Mouse (Mus musculus) heart, adult 2 months (tissue): ENCODE measurements at regions not wholly inside any gene's neighbourhood (a gene's known extent, or its start where the extent isn't known, plus 50 kb on each side); places are given as distances from the start of the nearest gene placed in this dataset.
A peak's percentile ranks its signal among the peaks of the same experiment; 100 is the strongest.

Source experiments
- DNase-seq, 2 experiments: peaks; one replicate each; pipeline ENCODE4 v3.0.0; 2021
- H3K27ac ChIP-seq: fragments of 200-600 bp; 2 replicates; pipeline ENCODE4 v1.8.1; 2022
- H3K27me3 ChIP-seq: fragments of 200-500 bp; 2 replicates; pipeline ENCODE4 v1.6.1; 2012; ENCODE audit warnings: mild to moderate bottlenecking, low read length, inconsistent platforms, mixed read lengths; ENCODE audit not compliant: control insufficient read depth, insufficient read depth
- H3K36me3 ChIP-seq: fragments of 200-500 bp; 2 replicates; pipeline ENCODE4 v1.6.1; 2012; ENCODE audit warnings: low read length, inconsistent platforms; ENCODE audit not compliant: control insufficient read depth, insufficient read depth
- H3K4me1 ChIP-seq: fragments of 200-500 bp; 2 replicates; pipeline ENCODE4 v1.6.1; 2011; ENCODE audit warnings: low read length; ENCODE audit not compliant: control insufficient read depth, insufficient read depth
- H3K4me3 ChIP-seq: fragments of 200-600 bp; 2 replicates; pipeline ENCODE4 v1.8.1; 2022
- H3K79me2 ChIP-seq: fragments of 200-500 bp; replicated peaks from 2 replicates; pipeline ENCODE4 v1.6.1; 2012; ENCODE audit warnings: mild to moderate bottlenecking, inconsistent platforms, low read length, moderate library complexity, mixed read lengths; ENCODE audit not compliant: control insufficient read depth, insufficient read depth
- H3K9ac ChIP-seq: fragments of 200-500 bp; 2 replicates; pipeline ENCODE4 v1.6.1; 2012; ENCODE audit warnings: low read depth, mild to moderate bottlenecking, control low read depth, inconsistent platforms, low read length, mixed read lengths
- CTCF ChIP-seq: fragments of 200-600 bp; IDR thresholded peaks from 2 replicates; pipeline ENCODE4 v1.8.1; 2022; ENCODE audit warnings: antibody characterized with exemption, mild to moderate bottlenecking, moderate library complexity
- EP300 ChIP-seq: fragments of 200-500 bp; IDR thresholded peaks from 2 replicates; pipeline ENCODE4 v1.6.1; 2011; ENCODE audit warnings: low read depth, low read length, control low read depth; ENCODE audit not compliant: insufficient read depth
- POLR2A ChIP-seq: fragments of 200-500 bp; IDR thresholded peaks from 2 replicates; pipeline ENCODE4 v1.6.1; 2011; ENCODE audit warnings: mild to moderate bottlenecking, low read depth, low read length, control low read depth; ENCODE audit not compliant: insufficient read depth
- WGBS: fragments of 180-500 bp; shearing (Covaris S2); methylation state at CpG from one replicate; pipeline ENCODE4 v1.1.7; 2018; 5-methylcytosine and 5-hydroxymethylcytosine counted together
- intact Hi-C: fragments of 180-260 bp; cut with DNase I; formaldehyde crosslinking; loops from one replicate; pipeline ENCODE4 v1.15.1; 2025

DNA sequence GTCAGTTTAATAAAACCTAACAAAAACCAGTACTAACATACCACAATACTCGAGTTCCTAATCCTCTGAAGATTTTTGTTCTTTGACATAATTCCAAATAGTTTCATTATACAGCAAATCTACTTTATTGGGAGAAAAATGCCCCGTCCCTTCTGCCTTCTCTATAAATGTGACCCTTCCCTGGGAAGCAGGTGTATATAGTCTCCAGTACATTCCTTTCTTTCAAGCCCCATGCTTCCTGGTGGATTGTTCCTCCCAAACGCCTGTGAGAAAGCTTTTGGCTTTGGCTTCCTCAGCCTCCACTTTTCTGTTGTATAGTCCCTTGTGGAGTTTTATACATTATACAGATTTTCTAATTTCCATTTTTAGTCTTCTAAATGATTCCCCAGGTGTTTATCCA lies 1001.8 kb upstream of the Tenm3 start:
- 57% methylated on average over 3 of the region's 3 CpGs for WGBS
- Histone ChIP-seq H3K9ac (no peak overlapping the region), H3K4me3 (no peak overlapping the region), H3K36me3 (no peaks in the 10 kb centered on the region), H3K79me2 (no peaks in the 10 kb centered on the region), H3K27ac (no peak overlapping the region), H3K27me3 (no peaks in the 10 kb centered on the region), H3K4me1 (no peaks in the 10 kb centered on the region)
- no peak for DNase-seq
- no peak for TF ChIP-seq EP300
- no peak for TF ChIP-seq POLR2A
- TF ChIP-seq CTCF, result no peak
- intact Hi-C loops, result no loop called here

DNA sequence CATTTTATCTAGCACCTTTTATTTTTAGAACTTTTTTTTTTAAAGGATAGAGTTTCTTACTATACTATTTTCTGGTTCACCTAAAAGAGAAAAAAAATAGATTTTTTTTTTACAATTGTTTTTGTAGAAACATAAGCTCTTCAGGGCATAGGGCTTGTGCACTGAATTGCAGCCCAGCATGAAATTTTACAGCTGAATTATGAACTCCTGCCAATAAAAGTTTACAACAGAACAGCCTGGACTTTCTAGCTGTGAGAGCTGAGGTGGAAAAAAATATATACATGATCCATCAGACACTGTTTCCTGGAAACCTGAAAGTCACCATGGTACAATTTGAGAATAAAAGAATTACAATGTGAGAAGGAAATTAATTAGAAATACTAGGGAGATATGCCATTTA lies 988.2 kb upstream of the Tenm3 start:
- no peak for DNase-seq
- Histone ChIP-seq H3K27me3 (no peaks in the 10 kb centered on the region), H3K79me2 (no peaks in the 10 kb centered on the region), H3K4me1 (no peaks in the 10 kb centered on the region), H3K36me3 (no peaks in the 10 kb centered on the region), H3K27ac (no peak overlapping the region), H3K4me3 (no peak overlapping the region), H3K9ac (no peak overlapping the region)
- no peak for TF ChIP-seq POLR2A
- no peak for TF ChIP-seq EP300
- no peak for TF ChIP-seq CTCF
- intact Hi-C loops, result no loop called here

DNA sequence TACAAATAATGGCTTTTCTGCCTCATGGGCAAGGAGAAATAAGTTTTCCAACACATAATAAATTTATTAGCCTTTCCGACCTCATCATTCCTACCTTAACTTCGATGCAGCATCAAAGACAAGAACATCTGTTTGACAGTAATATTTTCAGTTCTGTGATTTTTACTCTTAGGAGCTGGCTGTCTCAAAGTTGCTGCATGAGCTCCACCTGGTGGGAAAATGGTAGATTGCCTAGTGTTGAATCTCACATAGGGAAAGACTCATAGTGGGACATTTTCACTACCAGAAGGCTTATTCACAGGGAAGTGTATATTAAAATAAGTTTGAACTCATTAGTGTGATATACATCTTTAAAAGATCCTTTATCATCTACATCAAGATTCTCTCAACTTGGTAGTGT lies 985.6 kb upstream of the Tenm3 start:
- no peak overlapping the region for H3K27ac ChIP-seq
- H3K36me3 ChIP-seq, result no peaks in the 10 kb centered on the region
- intact Hi-C loops, result no loop called here
- TF ChIP-seq POLR2A (no peak), CTCF (peak; percentile 73), EP300 (no peak)
- H3K4me1 ChIP-seq, result no peaks in the 10 kb centered on the region
- no peaks in the 10 kb centered on the region for H3K27me3 ChIP-seq
- 29% methylated on average over 2 of the region's 2 CpGs for WGBS
- no peaks in the 10 kb centered on the region for H3K79me2 ChIP-seq
- no peak overlapping the region for H3K4me3 ChIP-seq
- H3K9ac ChIP-seq, result no peak overlapping the region
- no peak for DNase-seq

DNA sequence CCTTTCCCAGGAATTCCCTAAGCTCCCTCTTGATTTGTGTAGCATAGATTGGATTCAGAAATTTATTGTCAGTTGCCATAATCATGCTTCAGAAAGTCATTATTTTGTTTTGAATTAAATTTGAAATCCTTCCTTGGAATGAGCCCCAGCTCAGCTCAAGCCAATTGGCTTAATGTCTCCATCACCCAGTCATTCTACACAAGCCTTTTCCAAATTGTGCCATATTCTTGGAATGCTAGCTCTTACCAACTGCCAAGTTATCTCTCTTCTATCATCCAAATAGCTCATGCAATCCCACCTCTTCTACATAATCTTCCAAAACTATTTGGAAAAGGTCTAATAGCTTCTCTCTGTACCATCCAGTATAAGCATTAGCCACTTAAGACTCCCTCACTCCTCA lies 982.5 kb upstream of the Tenm3 start:
- Histone ChIP-seq H3K4me1 (no peaks in the 10 kb centered on the region), H3K79me2 (no peaks in the 10 kb centered on the region), H3K9ac (no peak overlapping the region), H3K27ac (no peak overlapping the region), H3K36me3 (no peaks in the 10 kb centered on the region), H3K27me3 (no peaks in the 10 kb centered on the region), H3K4me3 (no peak overlapping the region)
- TF ChIP-seq CTCF (no peak), POLR2A (no peak), EP300 (no peak)
- intact Hi-C loops, result no loop called here
- no peak for DNase-seq

DNA sequence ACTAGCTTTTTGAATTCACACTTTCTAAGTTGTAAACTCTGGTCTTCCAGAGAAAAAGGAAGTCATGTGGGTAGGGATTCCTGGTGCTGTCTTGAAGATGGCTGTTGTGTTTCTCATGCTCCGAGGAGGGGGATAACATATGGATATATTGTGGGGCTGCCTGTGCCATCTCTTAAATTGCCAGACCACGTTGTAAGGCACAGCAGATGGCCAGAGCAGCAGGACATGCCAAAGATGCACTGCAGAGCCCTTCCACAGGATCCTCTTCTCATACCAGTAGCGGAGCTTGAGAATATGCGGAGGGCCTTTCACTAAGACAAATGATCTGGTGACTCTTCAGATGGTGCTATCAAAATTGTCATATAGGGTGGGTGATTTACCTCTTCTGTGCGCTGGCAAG lies 981.2 kb upstream of the Tenm3 start:
- TF ChIP-seq CTCF (no peak), EP300 (no peak), POLR2A (no peak)
- DNase-seq, result no peak
- H3K36me3 ChIP-seq, result no peaks in the 10 kb centered on the region
- H3K27ac ChIP-seq, result no peak overlapping the region
- H3K27me3 ChIP-seq, result no peaks in the 10 kb centered on the region
- H3K79me2 ChIP-seq, result no peaks in the 10 kb centered on the region
- H3K4me1 ChIP-seq, result no peaks in the 10 kb centered on the region
- intact Hi-C loops, result no loop called here
- 66% methylated on average over 5 of the region's 5 CpGs for WGBS
- H3K4me3 ChIP-seq, result no peak overlapping the region
- no peak overlapping the region for H3K9ac ChIP-seq

DNA sequence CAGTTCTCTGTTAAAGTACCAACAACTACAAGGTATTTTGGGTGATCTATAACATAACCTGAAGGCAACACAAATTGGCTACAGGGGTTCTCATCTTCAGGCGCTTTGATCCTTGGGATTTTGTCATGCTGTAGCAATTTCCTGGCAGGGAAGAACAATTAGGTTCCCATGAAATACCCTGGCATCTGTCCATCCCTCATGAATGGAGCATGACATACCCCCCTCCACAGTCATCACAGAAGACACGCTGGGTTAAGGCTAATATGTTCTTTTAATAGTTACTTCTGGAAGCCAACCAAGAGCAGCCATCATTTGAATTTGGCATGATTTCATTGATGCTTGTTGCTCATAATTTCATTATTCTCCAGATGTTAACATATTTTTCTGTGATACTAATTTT lies 979.0 kb upstream of the Tenm3 start:
- Histone ChIP-seq H3K79me2 (no peaks in the 10 kb centered on the region), H3K27ac (no peak overlapping the region), H3K27me3 (no peaks in the 10 kb centered on the region), H3K36me3 (no peaks in the 10 kb centered on the region), H3K4me3 (no peak overlapping the region), H3K9ac (no peak overlapping the region), H3K4me1 (no peaks in the 10 kb centered on the region)
- DNase-seq, result no peak
- TF ChIP-seq EP300, result no peak
- TF ChIP-seq POLR2A, result no peak
- no peak for TF ChIP-seq CTCF
- 24% methylated on average over 2 of the region's 2 CpGs for WGBS
- intact Hi-C loops, result no loop called here
